Mouse (Mus musculus) retina, postnatal 1 day (tissue): Measurements from ENCODE around the gene Ptprr.
A peak's percentile ranks its signal among the peaks of the same experiment; 100 is the strongest.

ENCODE experiments used
- DNase-seq: peaks from one replicate; pipeline ENCODE4 v3.0.0-alpha.2; 2012

Gene Ptprr

GRCm38 (mm10) chr10:116117060-116117459, 99.0 kb downstream of the Ptprr start:
- no peak for DNase-seq

DNA sequence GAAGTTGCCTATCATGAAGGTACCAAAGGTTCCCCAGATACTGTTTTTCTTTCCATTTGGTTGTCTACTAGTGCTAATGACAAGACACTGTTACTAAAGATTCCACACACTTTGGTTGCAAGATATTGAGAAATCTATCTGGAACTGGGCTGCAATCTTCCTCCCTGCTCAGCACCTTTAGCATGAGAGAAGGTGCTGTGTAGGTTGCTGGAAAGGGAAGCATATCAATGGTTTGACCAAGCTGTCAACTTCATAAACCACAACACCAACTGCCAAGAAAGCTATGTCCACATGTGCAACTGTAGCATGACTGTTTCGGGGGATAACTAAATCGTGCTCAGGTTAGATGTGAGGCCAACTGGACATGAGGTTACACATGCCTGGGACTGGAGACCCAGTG, 103.5 kb downstream of the Ptprr start:
- DNase-seq = no peak

DNA sequence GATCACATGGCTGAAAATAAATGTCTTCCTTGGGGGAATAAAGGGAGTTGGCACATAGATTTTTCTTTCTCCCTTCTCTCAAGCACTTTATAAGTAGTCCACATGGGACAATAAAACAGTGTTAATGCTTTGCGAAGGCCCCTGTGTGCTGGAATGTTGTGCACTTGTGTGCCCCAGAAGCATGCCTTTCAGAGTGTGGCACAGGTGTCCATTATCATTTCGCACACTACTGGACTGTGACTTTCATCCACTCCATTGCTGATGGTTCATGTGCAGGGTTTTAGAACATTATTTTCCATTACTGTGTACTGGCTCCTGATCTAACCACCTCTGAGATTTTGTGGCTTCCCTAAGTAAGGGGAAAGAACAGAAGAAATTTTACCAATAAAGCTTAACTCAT, 105.8 kb downstream of the Ptprr start:
- no peak for DNase-seq

- DNase-seq = no peak
Measured at GRCm38 (mm10) chr10:116125364-116125763, 107.4 kb downstream of the Ptprr start.

DNA sequence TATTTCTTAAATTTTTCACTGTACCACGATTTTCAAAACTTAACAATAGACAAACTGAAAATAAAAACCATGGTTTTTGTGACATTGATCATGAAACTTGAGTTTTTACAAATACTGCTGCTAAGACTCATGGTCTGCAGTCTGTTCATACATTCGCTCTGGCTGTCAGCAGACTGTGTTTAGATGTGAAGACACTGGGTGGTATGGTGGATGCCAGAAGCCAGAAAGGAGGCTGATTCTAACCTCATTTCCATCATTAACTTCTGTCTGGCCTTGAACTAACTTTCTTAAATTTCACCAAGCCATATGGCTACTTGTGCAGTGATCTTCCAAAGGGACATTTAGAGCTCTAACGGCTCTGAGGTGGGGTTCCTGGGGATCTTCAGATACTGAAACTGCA, 112.4 kb downstream of the Ptprr start:
- DNase-seq = no peak

DNA sequence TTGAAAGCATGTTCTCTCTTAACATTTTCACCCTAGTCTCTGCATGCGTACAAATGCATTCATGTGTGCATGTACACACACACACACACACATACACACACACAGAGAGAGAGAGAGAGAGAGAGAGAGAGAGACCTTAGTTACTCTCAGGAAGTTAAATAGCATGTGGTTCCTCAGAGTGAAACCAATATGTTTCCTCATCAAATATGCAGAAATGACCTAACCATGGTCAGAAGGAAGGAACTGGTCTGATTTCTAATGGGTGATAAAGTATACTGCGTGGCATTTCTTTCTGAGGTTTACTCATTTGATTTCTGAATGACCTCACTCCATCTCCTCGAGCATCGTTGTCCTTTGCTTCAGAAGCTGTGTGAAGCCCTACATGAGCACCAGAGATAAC, 113.2 kb downstream of the Ptprr start:
- no peak for DNase-seq

- no peak for DNase-seq
Measured at GRCm38 (mm10) chr10:116132233-116132632, 114.2 kb downstream of the Ptprr start.

- DNase-seq = no peak
Measured at GRCm38 (mm10) chr10:116135187-116135586, 117.2 kb downstream of the Ptprr start.

- DNase-seq = no peak
Measured at GRCm38 (mm10) chr10:116140226-116140625, 122.2 kb downstream of the Ptprr start.

DNA sequence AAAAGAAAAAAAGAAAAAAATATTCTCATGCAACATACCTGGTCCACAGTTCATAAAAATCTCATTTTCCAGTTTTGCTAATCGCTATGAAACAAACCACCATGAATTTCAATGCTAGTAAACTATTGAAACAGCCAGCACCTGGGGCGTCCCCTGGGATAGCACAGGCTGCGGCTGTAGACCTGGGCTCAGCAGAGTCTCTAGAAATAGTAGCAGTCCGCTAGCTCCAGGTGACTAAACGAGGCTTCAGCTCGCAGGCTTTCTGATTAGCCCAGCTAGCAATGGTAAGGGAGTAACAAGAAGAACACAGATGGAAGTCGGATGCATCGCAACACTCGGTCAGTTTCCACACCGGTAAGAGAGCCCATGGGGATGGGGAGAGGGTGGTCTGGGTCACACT, 125.7 kb downstream of the Ptprr start:
- DNase-seq = no peak

DNA sequence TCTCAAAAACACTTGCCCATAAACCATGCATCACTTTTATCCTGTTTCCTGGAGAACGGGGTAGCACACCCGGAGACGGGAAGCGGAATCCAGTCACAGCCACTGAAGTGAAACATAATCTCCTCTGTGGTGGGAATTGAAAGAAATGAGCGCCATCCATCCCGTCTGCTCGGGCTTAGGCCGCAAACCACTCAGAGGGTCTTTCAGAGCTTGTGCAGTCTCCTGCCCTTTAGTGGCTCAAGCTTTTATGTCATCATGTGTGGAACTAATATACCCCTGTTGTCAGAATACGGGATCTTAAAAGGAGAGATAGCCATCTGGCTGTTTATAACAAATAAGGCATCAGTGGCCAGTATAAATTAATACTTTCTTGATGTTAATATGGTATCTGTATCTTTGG, 128.1 kb downstream of the Ptprr start:
- DNase-seq = no peak

- DNase-seq = no peak
Measured at GRCm38 (mm10) chr10:116154707-116155106, 136.7 kb downstream of the Ptprr start.

DNA sequence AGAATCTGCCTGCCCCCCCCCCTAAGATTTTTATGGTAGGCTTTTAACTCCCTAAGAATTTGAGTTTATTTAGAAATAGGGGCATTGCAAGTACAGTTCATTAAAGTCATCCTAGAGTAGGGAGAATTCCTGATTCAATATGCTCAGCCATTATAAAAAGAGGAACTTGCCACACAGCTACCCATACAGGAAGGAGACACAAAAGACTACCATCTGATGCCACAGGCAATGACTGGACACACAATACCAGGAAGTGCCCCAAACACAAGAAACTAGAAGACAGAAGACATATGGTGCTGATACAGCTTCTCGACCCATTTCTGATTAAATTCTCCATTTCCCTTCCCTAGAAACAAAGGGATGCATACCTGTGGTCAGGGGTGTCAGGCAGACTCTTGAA, 138.7 kb downstream of the Ptprr start:
- DNase-seq = no peak

DNA sequence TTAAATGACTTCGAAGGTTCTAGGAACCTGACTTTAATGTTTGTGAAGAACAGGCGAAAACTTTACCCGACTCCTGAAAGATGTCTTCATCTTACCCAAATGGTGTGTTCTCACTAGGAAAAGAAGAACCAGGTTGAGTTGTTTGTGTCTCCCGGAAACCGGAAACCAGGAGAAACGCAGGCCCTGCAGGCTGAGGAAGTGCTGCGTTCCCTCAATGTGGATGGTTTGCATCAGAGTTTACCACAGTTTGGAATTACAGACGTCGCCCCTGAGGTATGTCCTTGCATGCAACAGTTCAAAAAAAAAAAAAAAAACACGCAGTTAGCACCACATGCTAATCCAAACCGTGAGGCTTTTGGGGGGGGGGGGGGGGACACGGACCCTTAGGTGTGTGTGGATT, 144.3 kb downstream of the Ptprr start:
- no peak for DNase-seq

DNA sequence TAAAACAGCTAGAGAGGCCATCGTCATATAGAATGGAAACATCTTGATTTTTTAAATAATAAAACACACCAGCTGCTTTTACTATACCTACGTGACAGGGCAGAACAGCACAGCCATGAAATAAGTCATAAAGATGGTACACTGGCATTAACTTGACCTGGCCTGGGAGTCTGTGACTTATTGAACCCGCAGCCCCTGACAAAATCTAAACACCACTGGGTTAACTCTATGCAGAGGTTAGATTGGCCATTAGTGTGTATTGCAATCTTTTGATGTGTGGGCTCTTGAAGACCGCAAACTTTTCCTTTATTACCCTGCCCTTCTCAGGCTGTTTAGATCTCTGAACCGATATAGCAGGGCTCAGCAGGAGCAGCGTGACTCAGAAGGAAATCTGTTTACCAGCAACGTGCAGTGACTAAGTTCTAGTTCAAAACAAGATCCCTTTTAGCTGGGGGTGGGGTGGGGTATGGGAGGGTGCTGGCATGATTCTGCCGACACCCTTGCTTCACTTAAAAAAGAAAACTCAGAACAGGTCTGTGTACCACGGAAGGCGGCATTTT, 157.4 kb downstream of the Ptprr start:
- DNase-seq = no peak

- DNase-seq = peak; percentile 53
Measured at GRCm38 (mm10) chr10:116177390-116178179, 159.6 kb downstream of the Ptprr start.

DNA sequence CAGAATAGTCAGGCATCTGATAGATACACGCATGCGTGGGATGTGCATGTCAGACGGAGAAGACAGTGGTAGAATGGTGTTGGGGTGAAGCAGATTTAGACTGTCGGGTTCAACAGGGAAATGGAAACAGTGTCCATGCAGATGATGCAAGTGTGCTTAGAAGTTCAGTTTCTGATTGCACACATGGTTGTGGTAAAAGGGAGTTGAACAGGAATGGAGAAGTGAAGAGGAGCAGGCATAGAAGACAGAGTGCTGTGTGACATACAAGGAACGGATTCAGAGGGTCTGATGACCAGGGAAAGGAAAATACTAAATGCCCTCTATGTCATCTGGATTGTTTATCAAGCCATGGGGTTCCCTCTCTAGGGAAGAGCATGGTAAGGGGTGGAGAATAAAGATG, 163.2 kb downstream of the Ptprr start:
- no peak for DNase-seq

DNA sequence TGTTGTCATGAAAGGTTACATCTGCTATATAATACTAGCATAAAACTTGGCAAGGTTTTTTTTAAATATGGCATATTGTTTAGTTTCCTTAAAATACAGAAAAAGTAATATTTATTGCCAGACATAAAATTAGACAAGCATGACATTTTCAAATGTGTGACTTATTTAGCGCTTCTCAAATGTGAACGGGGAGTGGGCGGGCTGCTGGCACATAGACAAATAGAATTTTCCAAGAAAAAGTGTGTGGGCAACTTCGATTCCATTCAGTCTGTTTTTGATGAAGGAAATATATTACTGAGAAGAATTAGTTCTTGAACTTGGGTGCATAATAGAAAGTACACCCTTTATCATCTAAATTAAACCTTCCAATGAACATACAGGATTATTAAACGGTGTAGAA, 164.2 kb downstream of the Ptprr start:
- no peak for DNase-seq

- no peak for DNase-seq
Measured at GRCm38 (mm10) chr10:116183258-116183657, 165.2 kb downstream of the Ptprr start.

GRCm38 (mm10) chr10:116191724-116192123, 173.7 kb downstream of the Ptprr start:
- DNase-seq = no peak

- no peak for DNase-seq
Measured at GRCm38 (mm10) chr10:116192293-116192692, 174.3 kb downstream of the Ptprr start.

GRCm38 (mm10) chr10:116194409-116194808, 176.4 kb downstream of the Ptprr start:
- DNase-seq = peak; percentile 37

GRCm38 (mm10) chr10:116196596-116197415, 178.8 kb downstream of the Ptprr start:
- peak; percentile 55 for DNase-seq

GRCm38 (mm10) chr10:116197416-116197939, 179.5 kb downstream of the Ptprr start:
- peak; percentile 78 for DNase-seq
